Mouse (Mus musculus): ENCODE data around the gene Gm27021. TPM values are rescaled to one million over a fixed set of nuclear protein-coding genes. Genes with fewer than 3 reads are reported as not detected.

Gene Gm27021
- polyA plus RNA-seq, 1 experiment from 2014 or later: 2.3 TPM

DNA sequence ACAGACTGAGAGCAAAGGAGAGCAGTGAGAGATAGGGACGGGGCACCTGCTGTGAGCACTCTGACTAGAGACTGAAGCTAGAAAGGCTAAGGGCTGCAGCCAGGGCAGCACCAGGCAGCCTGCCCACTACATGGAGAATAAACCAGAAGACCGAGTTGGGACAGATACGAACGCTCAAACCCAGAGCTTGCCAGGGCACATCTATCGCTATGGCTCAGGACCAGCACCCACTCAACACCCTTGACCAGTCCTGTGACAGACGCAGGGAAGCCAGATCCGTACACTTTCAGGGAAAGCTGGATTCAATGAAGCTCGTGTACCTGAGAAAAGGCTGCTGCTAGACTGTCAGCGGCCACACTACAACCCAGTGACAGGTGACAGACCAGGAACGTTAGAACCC lies 82.4 kb downstream of the Gm27021 start:
- no peak overlapping the region for H3K9ac ChIP-seq
- H3K4me2 ChIP-seq: no peak overlapping the region
- H3K4me3 ChIP-seq: no peak overlapping the region
- H3K9me3 ChIP-seq: no peaks in the 10 kb centered on the region
- ATAC-seq (ENCODE audit: borderline replicate concordance, extremely low read depth, low FRiP score, low TSS enrichment): no peak
- H3K36me3 ChIP-seq: peaks cover 42% of the 10 kb centered on the region
- H3K27ac ChIP-seq: no peak overlapping the region
- H3K27me3 ChIP-seq: no peaks in the 10 kb centered on the region
- WGBS: 92% methylated on average over 10 of the region's 10 CpGs
- H3K4me1 ChIP-seq: peaks cover 24% of the 10 kb centered on the region

DNA sequence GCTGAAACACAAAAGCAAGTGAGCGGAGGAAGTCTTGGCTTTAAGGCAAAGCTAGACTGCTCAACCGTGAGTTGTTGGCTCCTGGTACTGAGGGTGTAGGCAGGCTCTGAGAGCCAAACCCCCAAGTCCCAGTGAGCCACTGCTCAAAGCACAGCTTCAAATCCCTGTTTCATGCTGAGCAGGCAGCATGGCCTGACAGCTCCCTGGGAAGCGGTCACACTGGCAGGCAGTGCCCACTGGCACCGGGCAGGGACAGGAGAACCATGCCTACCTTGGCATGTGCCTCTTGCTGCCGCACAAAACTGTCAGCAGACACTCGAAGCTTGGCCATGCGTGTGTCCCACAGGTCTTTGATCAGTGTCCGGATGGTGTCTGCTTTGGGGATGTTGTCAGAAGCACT lies 86.1 kb downstream of the Gm27021 start:
- peaks cover 77% of the 10 kb centered on the region for H3K36me3 ChIP-seq
- H3K27me3 ChIP-seq: no peaks in the 10 kb centered on the region
- 89% methylated on average over 8 of the region's 8 CpGs for WGBS
- H3K27ac ChIP-seq: no peak overlapping the region
- ATAC-seq (ENCODE audit: borderline replicate concordance, extremely low read depth, low FRiP score, low TSS enrichment): no peak
- no peaks in the 10 kb centered on the region for H3K9me3 ChIP-seq
- no peak overlapping the region for H3K9ac ChIP-seq
- no peak overlapping the region for H3K4me2 ChIP-seq
- no peak overlapping the region for H3K4me3 ChIP-seq
- no peaks in the 10 kb centered on the region for H3K4me1 ChIP-seq

DNA sequence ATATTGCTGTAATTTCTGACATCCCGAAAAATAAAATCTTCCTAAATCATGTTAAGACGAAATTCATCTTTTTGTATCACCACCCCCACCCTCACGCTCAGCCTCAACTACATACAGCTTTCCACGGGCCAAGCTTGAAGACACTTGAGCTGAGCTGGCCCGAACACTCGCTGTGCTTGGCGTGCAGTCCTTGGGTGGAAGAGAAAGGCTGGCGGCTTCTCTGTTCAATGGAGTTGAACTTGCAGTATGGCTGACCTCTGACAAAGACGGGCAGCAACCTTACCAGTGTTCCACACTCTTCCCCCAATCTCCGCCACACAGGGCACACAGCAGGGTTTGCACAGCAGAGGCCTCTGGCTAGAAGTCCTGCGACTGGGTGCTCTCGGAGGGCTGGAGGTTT lies 86.5 kb downstream of the Gm27021 start:
- no peaks in the 10 kb centered on the region for H3K4me1 ChIP-seq
- H3K9ac ChIP-seq: no peak overlapping the region
- no peaks in the 10 kb centered on the region for H3K27me3 ChIP-seq
- H3K9me3 ChIP-seq: no peaks in the 10 kb centered on the region
- H3K4me3 ChIP-seq: no peak overlapping the region
- H3K4me2 ChIP-seq: no peak overlapping the region
- no peak for ATAC-seq (ENCODE audit: borderline replicate concordance, extremely low read depth, low FRiP score, low TSS enrichment)
- no peak overlapping the region for H3K27ac ChIP-seq
- 89% methylated on average over 12 of the region's 12 CpGs for WGBS
- peaks cover 82% of the 10 kb centered on the region for H3K36me3 ChIP-seq

DNA sequence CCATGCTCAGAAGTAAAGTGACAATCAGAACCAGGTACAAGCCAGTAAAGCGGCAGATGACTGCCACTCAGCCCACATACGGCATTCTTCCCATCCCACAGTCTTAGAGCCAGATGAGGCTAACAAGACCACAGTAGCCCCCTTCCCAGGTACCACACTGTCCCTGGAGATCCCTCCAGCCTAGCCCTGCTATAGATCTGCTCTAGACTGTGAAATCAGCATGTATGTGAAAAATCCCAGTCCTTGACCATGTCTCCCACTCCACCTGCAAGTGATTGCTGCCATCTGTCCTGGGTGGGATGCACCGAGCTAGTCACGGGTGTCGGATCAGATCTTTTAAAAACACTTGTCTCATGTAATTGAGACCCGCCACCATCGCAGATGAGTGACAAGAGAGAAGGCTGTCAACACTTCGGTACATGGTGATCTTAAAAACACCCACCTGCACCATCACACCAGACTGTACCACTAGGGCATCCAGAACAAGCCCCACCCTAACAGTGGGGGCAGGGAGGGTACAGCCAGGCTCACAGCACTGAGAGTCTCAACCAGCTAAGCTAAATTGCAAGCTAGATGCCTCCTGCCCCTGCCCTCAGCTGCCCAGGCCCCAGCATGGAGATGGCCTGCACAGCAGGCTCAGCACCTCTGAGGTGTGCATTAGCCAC lies 87.4 kb downstream of the Gm27021 start:
- 81% methylated on average over 8 of the region's 8 CpGs for WGBS

DNA sequence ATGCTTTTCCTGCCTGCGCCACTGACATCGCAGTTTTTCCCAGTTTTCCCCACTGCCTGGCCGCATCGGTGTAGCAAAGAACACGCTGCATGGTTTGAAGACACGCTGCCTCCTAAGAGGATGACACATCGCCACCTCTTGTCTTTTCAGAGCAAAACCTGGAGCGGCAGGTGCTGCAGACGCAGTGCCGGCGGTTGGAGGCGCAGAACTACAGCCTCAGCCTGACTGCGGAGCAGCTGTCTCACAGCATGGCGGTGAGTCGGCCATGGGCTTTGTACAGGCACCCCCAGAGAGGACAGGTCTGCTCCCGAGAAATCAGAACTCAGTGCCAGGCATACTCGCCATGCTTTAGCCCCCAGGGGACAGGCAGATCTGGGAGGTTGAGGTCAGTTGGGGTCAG lies 90.1 kb downstream of the Gm27021 start:
- peaks cover 97% of the 10 kb centered on the region for H3K36me3 ChIP-seq
- no peak for ATAC-seq (ENCODE audit: borderline replicate concordance, extremely low read depth, low FRiP score, low TSS enrichment)

More for the DNA sequence above, 87.4 kb downstream of the Gm27021 start:
- Histone ChIP-seq H3K4me3 (no peak overlapping the region), H3K9ac (no peak overlapping the region), H3K9me3 (no peaks in the 10 kb centered on the region), H3K27ac (no peak overlapping the region), H3K27me3 (no peaks in the 10 kb centered on the region), H3K4me2 (no peak overlapping the region), H3K36me3 (peaks cover 85% of the 10 kb centered on the region), H3K4me1 (0 out of 2 replicates have a peak, but pooled peaks cover 7% of the 10 kb centered on the region)
- ATAC-seq (ENCODE audit: borderline replicate concordance, extremely low read depth, low FRiP score, low TSS enrichment): no peak

DNA sequence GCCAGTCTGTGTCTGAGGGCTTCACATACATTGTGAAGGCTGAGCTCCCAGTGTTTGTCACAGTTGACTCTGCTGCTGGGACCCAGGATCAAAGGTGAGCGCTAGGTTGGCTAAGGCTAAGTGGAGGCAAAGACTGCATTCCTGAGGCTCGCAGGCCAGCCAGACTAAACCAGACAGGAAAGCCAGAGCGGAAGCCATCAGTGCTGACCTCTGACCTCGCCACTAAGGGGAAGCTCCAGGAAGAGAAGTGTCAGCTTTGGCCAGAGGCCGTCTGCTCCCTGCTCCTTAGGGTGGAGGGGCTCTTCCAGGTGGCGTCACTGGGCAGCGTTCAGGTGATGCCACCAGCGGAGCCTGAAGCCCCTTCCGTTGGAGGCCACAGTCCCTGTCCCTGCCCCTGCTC lies 92.1 kb downstream of the Gm27021 start:
- Histone ChIP-seq H3K36me3 (peaks cover 98% of the 10 kb centered on the region), H3K9me3 (no peaks in the 10 kb centered on the region), H3K27me3 (no peaks in the 10 kb centered on the region), H3K9ac (no peak overlapping the region), H3K4me3 (no peak overlapping the region), H3K4me1 (peaks cover 26% of the 10 kb centered on the region), H3K27ac (no peak overlapping the region), H3K4me2 (no peak overlapping the region)
- ATAC-seq (ENCODE audit: borderline replicate concordance, extremely low read depth, low FRiP score, low TSS enrichment): no peak
- WGBS: 57% methylated on average over 9 of the region's 9 CpGs

More for the DNA sequence above, 90.1 kb downstream of the Gm27021 start:
- H3K9me3 ChIP-seq: no peaks in the 10 kb centered on the region
- H3K9ac ChIP-seq: no peak overlapping the region
- H3K27ac ChIP-seq: no peak overlapping the region
- H3K4me3 ChIP-seq: no peak overlapping the region
- 90% methylated on average over 17 of the region's 17 CpGs for WGBS
- peaks cover 26% of the 10 kb centered on the region for H3K4me1 ChIP-seq
- no peak overlapping the region for H3K4me2 ChIP-seq
- no peaks in the 10 kb centered on the region for H3K27me3 ChIP-seq

DNA sequence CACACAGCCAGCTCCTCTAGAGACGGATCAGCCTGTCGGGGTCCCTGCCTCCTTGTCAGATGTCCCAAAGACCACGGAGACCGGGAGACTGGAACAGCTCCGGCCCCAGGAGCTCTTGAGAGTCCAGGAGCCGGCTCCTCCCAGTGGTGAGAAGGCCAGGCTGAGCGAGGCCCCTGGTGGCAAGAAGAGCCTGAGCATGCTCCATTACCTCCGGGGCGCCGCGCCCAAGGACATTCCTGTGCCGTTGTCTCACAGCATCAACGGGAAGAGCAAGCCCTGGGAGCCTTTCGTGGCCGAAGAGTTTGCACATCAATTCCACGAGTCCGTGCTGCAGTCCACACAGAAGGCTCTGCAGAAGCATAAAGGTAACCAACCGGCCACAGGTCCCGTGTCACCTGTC lies 92.9 kb downstream of the Gm27021 start:
- H3K9me3 ChIP-seq: no peaks in the 10 kb centered on the region
- H3K9ac ChIP-seq: no peak overlapping the region
- peaks cover 28% of the 10 kb centered on the region for H3K4me1 ChIP-seq
- H3K27me3 ChIP-seq: no peaks in the 10 kb centered on the region
- 62% methylated on average over 19 of the region's 19 CpGs for WGBS
- no peak overlapping the region for H3K4me3 ChIP-seq
- H3K27ac ChIP-seq: no peak overlapping the region
- no peak overlapping the region for H3K4me2 ChIP-seq
- no peak for ATAC-seq (ENCODE audit: borderline replicate concordance, extremely low read depth, low FRiP score, low TSS enrichment)
- peaks cover 94% of the 10 kb centered on the region for H3K36me3 ChIP-seq

DNA sequence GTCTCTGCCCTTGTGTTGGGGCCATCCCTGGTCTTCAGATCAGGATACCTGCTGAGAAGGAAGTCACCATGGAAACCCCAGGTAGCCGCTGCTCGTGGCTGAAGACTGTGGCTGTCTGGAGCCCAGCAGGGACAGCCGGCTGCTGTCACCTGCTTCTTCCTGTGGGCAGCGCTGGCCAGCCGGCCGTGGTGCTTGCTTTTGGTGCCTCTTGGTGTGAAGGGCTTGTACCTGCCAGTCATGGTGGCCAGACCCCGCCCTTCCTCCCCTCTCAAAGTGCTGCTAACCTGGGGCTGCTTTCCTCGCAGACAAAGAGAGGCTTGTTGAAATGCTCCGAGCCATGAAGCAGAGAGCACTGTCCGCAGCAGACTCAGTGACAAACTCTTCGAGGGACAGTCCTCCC lies 94.0 kb downstream of the Gm27021 start:
- H3K4me1 ChIP-seq: peaks cover 28% of the 10 kb centered on the region
- no peak for ATAC-seq (ENCODE audit: borderline replicate concordance, extremely low read depth, low FRiP score, low TSS enrichment)
- H3K4me2 ChIP-seq: no peak overlapping the region

DNA sequence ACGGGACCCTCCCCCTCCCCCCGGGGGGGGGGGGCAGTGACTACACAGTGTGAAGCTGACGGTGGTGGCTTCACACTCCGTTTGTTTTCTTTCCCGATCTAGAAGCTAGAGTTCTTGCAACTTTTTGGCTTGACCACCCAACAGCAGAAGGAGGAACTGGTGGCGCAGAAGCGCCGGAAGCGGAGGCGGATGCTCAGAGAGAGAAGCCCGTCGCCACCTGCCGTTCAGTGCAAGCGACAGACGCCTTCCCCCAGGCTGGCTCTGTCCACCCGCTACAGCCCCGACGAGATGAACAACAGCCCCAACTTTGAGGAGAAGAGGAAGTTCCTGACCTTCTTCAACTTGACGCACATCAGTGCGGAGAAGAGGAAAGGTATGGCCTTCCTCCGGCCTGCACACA lies 95.3 kb downstream of the Gm27021 start:
- no peaks in the 10 kb centered on the region for H3K27me3 ChIP-seq
- WGBS: 80% methylated on average over 21 of the region's 21 CpGs
- H3K4me2 ChIP-seq: no peak overlapping the region
- H3K9me3 ChIP-seq: no peaks in the 10 kb centered on the region
- H3K4me3 ChIP-seq: no peak overlapping the region
- peaks cover 92% of the 10 kb centered on the region for H3K36me3 ChIP-seq
- H3K9ac ChIP-seq: no peak overlapping the region
- no peak for ATAC-seq (ENCODE audit: borderline replicate concordance, extremely low read depth, low FRiP score, low TSS enrichment)
- H3K27ac ChIP-seq: no peak overlapping the region
- peaks cover 28% of the 10 kb centered on the region for H3K4me1 ChIP-seq

More for the DNA sequence above, 94.0 kb downstream of the Gm27021 start:
- H3K9me3 ChIP-seq: no peaks in the 10 kb centered on the region
- no peak overlapping the region for H3K9ac ChIP-seq
- no peaks in the 10 kb centered on the region for H3K27me3 ChIP-seq
- peaks cover 92% of the 10 kb centered on the region for H3K36me3 ChIP-seq
- peak overlapping the region; percentile 32; the same call in 1 of the 2 replicates for H3K27ac ChIP-seq
- no peak overlapping the region for H3K4me3 ChIP-seq
- WGBS: 60% methylated on average over 11 of the region's 11 CpGs

DNA sequence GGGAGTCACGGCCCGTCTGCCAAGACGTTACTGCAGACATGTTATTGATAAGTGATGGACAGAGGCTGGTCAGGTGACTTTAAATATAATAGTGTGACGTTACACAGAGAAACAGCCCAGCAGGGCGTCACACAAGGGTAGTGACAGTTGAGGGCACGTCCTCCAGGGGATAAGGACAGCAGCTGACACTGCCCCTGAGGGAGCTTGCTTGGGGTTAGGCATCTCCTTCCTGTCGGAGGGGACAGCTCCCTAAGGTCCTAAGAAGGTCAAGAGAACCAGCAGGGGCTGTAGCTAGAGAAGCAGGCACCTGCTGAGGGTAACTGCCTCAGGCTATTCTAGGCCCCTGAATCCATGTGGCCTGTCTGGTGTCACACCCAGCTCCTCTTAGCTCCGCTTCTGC lies 96.3 kb downstream of the Gm27021 start:
- WGBS: 85% methylated on average over 8 of the region's 8 CpGs
- H3K36me3 ChIP-seq: peaks cover 92% of the 10 kb centered on the region
- ATAC-seq (ENCODE audit: borderline replicate concordance, extremely low read depth, low FRiP score, low TSS enrichment): no peak
- H3K27me3 ChIP-seq: no peaks in the 10 kb centered on the region
- no peak overlapping the region for H3K4me3 ChIP-seq
- H3K4me2 ChIP-seq: no peak overlapping the region
- H3K9me3 ChIP-seq: no peaks in the 10 kb centered on the region
- H3K4me1 ChIP-seq: peaks cover 28% of the 10 kb centered on the region
- H3K27ac ChIP-seq: no peak overlapping the region
- no peak overlapping the region for H3K9ac ChIP-seq

DNA sequence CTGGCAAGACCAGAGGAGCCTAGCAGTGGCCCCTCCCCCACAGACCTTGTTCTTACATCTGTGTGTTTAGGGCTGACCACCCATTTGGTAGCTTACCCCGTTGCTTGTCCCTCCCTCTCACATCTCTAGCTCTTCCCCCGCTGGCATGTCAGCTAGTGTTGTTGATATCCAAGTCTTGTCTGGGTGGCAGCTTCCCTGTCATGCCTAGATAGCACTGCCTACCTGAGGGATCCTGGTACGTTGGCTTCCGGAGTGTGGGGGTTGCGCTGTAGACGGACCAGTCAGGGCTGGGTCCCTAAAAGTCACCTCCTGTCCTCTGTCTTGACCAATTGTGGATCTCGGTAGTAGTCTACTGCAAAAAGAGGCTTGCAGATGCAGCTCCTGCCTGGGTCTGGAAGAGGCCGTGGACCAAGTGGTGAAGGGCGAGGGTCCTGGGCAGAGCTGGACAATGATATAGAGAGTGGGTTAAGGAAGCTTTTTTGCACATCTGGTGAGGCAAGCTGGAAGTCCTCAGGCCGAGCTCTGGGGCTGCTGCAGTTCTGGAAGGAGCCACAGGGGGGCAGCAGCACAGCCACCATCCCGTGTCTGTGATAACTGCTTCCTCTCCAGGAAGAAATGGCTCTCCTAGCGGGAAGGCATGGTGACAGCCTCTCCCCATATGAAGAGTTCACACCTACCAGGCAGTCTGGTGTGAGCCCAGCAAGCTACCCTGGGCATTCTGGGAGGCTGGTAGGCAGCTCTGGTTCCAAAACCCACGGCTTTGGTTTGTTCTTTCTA lies 97.8 kb downstream of the Gm27021 start:
- Histone ChIP-seq H3K4me1 (peaks cover 27% of the 10 kb centered on the region), H3K4me2 (no peak overlapping the region), H3K9me3 (no peaks in the 10 kb centered on the region), H3K27me3 (no peaks in the 10 kb centered on the region), H3K9ac (no peak overlapping the region), H3K4me3 (no peak overlapping the region), H3K27ac (no peak overlapping the region), H3K36me3 (peaks cover 84% of the 10 kb centered on the region)
- 51% methylated on average over 13 of the region's 13 CpGs for WGBS
- ATAC-seq (ENCODE audit: borderline replicate concordance, extremely low read depth, low FRiP score, low TSS enrichment): no peak

DNA sequence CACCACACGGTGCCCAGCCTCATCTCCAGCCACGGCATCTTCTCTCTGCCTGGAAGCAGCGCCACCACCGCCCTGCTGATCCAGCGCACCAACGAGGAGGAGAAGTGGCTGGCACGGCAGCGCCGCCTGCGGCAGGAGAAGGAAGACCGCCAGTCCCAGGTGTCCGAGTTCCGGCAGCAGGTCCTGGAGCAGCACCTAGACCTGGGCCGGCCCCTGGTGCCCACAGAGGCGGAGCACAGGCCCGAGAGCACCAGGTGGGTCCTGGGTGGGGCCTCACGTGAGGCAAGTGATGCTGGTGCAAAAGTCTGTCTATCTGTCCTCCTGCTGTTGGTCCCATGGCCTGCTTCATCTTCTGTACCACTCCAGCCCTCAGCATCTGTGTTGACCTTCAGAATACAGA lies 98.8 kb downstream of the Gm27021 start:
- 94% methylated on average over 17 of the region's 17 CpGs for WGBS
- Histone ChIP-seq H3K4me3 (no peak overlapping the region), H3K36me3 (peaks cover 76% of the 10 kb centered on the region), H3K9ac (no peak overlapping the region), H3K27ac (no peak overlapping the region), H3K27me3 (no peaks in the 10 kb centered on the region), H3K9me3 (no peaks in the 10 kb centered on the region), H3K4me1 (peaks cover 27% of the 10 kb centered on the region), H3K4me2 (no peak overlapping the region)
- no peak for ATAC-seq (ENCODE audit: borderline replicate concordance, extremely low read depth, low FRiP score, low TSS enrichment)
